Mouse (Mus musculus) bone marrow, adult 2 months (tissue): Measurements from ENCODE around the gene Ggps1.

Experiments used
- CTCF ChIP-seq: fragments of 200-500 bp; IDR thresholded peaks from 2 replicates; pipeline ENCODE4 v1.5.1; 2011; ENCODE audit warnings: low read length, control low read depth; ENCODE audit not compliant: control insufficient read depth, insufficient read depth
- POLR2A ChIP-seq: fragments of 200-500 bp; IDR thresholded peaks from 2 replicates; pipeline ENCODE4 v1.6.1; 2011; ENCODE audit warnings: low read depth, mild to moderate bottlenecking, control low read depth, low read length, borderline replicate concordance; ENCODE audit not compliant: control insufficient read depth

DNA sequence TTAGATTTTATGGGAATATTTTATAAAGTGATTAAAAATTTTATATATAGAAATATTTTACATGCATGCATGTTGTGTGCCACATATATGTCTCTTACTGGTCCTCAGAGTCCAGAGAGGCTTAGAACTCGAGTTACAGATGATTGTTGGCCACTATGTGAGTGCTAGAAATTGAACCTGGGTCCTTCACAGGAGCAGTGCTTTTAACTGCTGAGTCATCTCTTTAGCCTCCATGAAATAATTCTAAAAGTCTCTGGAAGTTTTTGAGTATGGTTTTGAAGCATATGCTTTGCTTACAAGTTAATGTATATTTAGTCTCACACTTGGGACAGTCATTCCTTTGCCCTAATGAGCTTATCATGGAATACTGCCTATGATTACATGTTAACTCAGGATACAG, 12.0 kb upstream of the Ggps1 start:
- TF ChIP-seq CTCF (no peak), POLR2A (no peak)
